Mouse (Mus musculus) neural tube, embryonic 11.5 days (tissue): Measurements from ENCODE around the gene Atp6ap1. TPM values are rescaled to one million over a fixed set of nuclear protein-coding genes. Genes with fewer than 3 reads are reported as not detected.

Experiments
- ATAC-seq: fragments of 200-750 bp; cut with Nextera tagmentation; 2 replicates; pipeline ENCODE4 v1.8.0; 2017; ENCODE audit warnings: moderate number of reproducible peaks, mild to moderate bottlenecking, moderate TSS enrichment, moderate library complexity; ENCODE audit not compliant: insufficient read depth, low FRiP score, low TSS enrichment
- DNase-seq: peaks from one replicate; pipeline ENCODE4 v3.0.0-alpha.2; 2015; ENCODE audit warnings: low spot score
- H3K27ac ChIP-seq: fragments of 300-500 bp; sonication (generic); 2 replicates; pipeline ENCODE4 v1.5.1; 2014; ENCODE audit warnings: low read depth, mild to moderate bottlenecking, low read length
- H3K27me3 ChIP-seq: fragments of 300-500 bp; sonication (generic); 2 replicates; pipeline ENCODE4 v1.6.1; 2014; ENCODE audit warnings: mild to moderate bottlenecking, low read length, mixed read lengths; ENCODE audit not compliant: control insufficient read depth, insufficient read depth
- H3K36me3 ChIP-seq: fragments of 300-500 bp; sonication (generic); 2 replicates; pipeline ENCODE4 v1.6.1; 2014; ENCODE audit warnings: mild to moderate bottlenecking, low read length, moderate library complexity, mixed read lengths; ENCODE audit not compliant: control insufficient read depth, insufficient read depth
- H3K4me1 ChIP-seq: fragments of 300-500 bp; sonication (generic); 2 replicates; pipeline ENCODE4 v1.6.1; 2014; ENCODE audit warnings: low read length, mixed read lengths; ENCODE audit not compliant: control insufficient read depth, insufficient read depth
- H3K4me2 ChIP-seq: fragments of 300-500 bp; sonication (generic); 2 replicates; pipeline ENCODE4 v1.6.1; 2014; ENCODE audit warnings: low read depth, mild to moderate bottlenecking, moderate library complexity
- H3K4me3 ChIP-seq: fragments of 300-500 bp; sonication (generic); 2 replicates; pipeline ENCODE4 v1.5.1; 2014; ENCODE audit warnings: low read depth, low read length
- H3K9ac ChIP-seq: fragments of 300-500 bp; sonication (generic); 2 replicates; pipeline ENCODE4 v1.6.1; 2014; ENCODE audit warnings: mild to moderate bottlenecking, low read length
- H3K9me3 ChIP-seq: fragments of 300-500 bp; sonication (generic); 2 replicates; pipeline ENCODE4 v1.6.1; 2016; ENCODE audit warnings: low read length; ENCODE audit not compliant: control insufficient read depth
- WGBS: fragments of 180-500 bp; shearing (Covaris S2); extraction: QIAGEN DNeasy Blood & Tissue Kit; methylation state at CpG from one replicate; pipeline ENCODE4 v1.1.7; 2014; 5-methylcytosine and 5-hydroxymethylcytosine counted together
- polyA plus RNA-seq: library from polyadenylated mRNA; unstranded; fragments of >200 nt; fragmentation: Nextera tagmentation; extraction: Ambion mirVana; gene quantifications from 2 replicates; pipeline ENCODE4 v1.2.1, GENCODE M21; 2014

The Atp6ap1 gene
- polyA plus RNA-seq, 1 experiment from 2014 or later: 138 TPM

- Histone ChIP-seq H3K4me2 (peak within 1 kb of the TSS; percentile 48), H3K4me3 (peak within 1 kb of the TSS; percentile 55), H3K4me1 (no peaks in the 10 kb centered on the region), H3K9ac (peak within 1 kb of the TSS; percentile 79), H3K36me3 (no peaks in the 10 kb centered on the region), H3K27ac (peak within 1 kb of the TSS; percentile 89), H3K9me3 (no peaks in the 10 kb centered on the region), H3K27me3 (no peaks in the 10 kb centered on the region)
- ATAC-seq (peak; percentile 93), DNase-seq (peak; percentile 90)
- 16% methylated on average over 42 of the region's 42 CpGs for WGBS
These were observed 26.6 kb upstream of the Atp6ap1 start, which contains the start of gene Rpl10 for GRCm38 (mm10) chrX:74270062-74270901. Rpl10 (plus strand) TSS chrX:74270812.

- H3K27me3 ChIP-seq: no peaks in the 10 kb centered on the region
- ATAC-seq: no peak
These were observed 25.9 kb upstream of the Atp6ap1 start for GRCm38 (mm10) chrX:74270902-74271551.

GRCm38 (mm10) chrX:74273422-74274322 is 23.2 kb upstream of the Atp6ap1 start:
- 30% methylated on average over 10 of the region's 10 CpGs for WGBS

More at GRCm38 (mm10) chrX:74270902-74271551, 25.9 kb upstream of the Atp6ap1 start:
- Histone ChIP-seq H3K4me1 (no peaks in the 10 kb centered on the region), H3K36me3 (no peaks in the 10 kb centered on the region), H3K4me3 (peak overlapping the region; percentile 55), H3K9ac (peak overlapping the region; percentile 79), H3K27ac (0 out of 2 replicates have a peak overlapping the region, but pooled peaks have one; percentile 14), H3K9me3 (no peaks in the 10 kb centered on the region), H3K4me2 (peak overlapping the region; percentile 39)
- peak; percentile 35 for DNase-seq
- 18% methylated on average over 27 of the region's 27 CpGs for WGBS

GRCm38 (mm10) chrX:74277916-74278315 is 19.0 kb upstream of the Atp6ap1 start:
- 76% methylated on average over 7 of the region's 8 CpGs for WGBS
- DNase-seq: no peak
- no peak for ATAC-seq

More at GRCm38 (mm10) chrX:74273422-74274322, 23.2 kb upstream of the Atp6ap1 start:
- no peak overlapping the region for H3K4me3 ChIP-seq
- H3K36me3 ChIP-seq: no peaks in the 10 kb centered on the region
- H3K27ac ChIP-seq: no peak overlapping the region
- no peak overlapping the region for H3K4me2 ChIP-seq
- H3K4me1 ChIP-seq: no peaks in the 10 kb centered on the region
- no peaks in the 10 kb centered on the region for H3K27me3 ChIP-seq
- H3K9me3 ChIP-seq: no peaks in the 10 kb centered on the region
- DNase-seq (no peak), ATAC-seq (no peak)
- no peak overlapping the region for H3K9ac ChIP-seq

GRCm38 (mm10) chrX:74281041-74281731 is 15.7 kb upstream of the Atp6ap1 start:
- Histone ChIP-seq H3K9me3 (no peaks in the 10 kb centered on the region), H3K27ac (no peak overlapping the region), H3K9ac (peak overlapping the region; percentile 49), H3K4me3 (peak overlapping the region; percentile 57), H3K4me1 (no peaks in the 10 kb centered on the region; the same call in 1 of the 2 replicates), H3K27me3 (no peaks in the 10 kb centered on the region), H3K36me3 (no peaks in the 10 kb centered on the region), H3K4me2 (peak overlapping the region; percentile 65)
- DNase-seq (no peak), ATAC-seq (no peak)
- WGBS: 10% methylated on average over 13 of the region's 14 CpGs

More at GRCm38 (mm10) chrX:74277916-74278315, 19.0 kb upstream of the Atp6ap1 start:
- no peaks in the 10 kb centered on the region for H3K4me1 ChIP-seq
- no peak overlapping the region for H3K4me3 ChIP-seq
- H3K27ac ChIP-seq: no peak overlapping the region
- no peak overlapping the region for H3K4me2 ChIP-seq
- no peaks in the 10 kb centered on the region for H3K36me3 ChIP-seq
- H3K27me3 ChIP-seq: no peaks in the 10 kb centered on the region
- H3K9me3 ChIP-seq: no peaks in the 10 kb centered on the region
- no peak overlapping the region for H3K9ac ChIP-seq

- H3K4me2 ChIP-seq: peak within 1 kb of the TSS; percentile 65
- H3K36me3 ChIP-seq: no peaks in the 10 kb centered on the region
- peak within 1 kb of the TSS; percentile 57 for H3K4me3 ChIP-seq
- ATAC-seq (peak; percentile 66), DNase-seq (peak; percentile 56)
- H3K27me3 ChIP-seq: no peaks in the 10 kb centered on the region
- 0 out of 2 replicates have a peak within 1 kb of the TSS, but pooled peaks have one; percentile 3 for H3K27ac ChIP-seq
- WGBS: 13% methylated on average over 16 of the region's 16 CpGs
- no peaks in the 10 kb centered on the region for H3K9me3 ChIP-seq
- peak within 1 kb of the TSS; percentile 71 for H3K9ac ChIP-seq
- H3K4me1 ChIP-seq: no peaks in the 10 kb centered on the region; the same call in 1 of the 2 replicates
These were observed 15.0 kb upstream of the Atp6ap1 start, which contains the start of the genes Taz and Dnase1l1 for GRCm38 (mm10) chrX:74281732-74282394. Taz (plus strand) TSS chrX:74281912. Dnase1l1 (minus strand) TSS chrX:74282337.

- Histone ChIP-seq H3K27ac (0 out of 2 replicates have a peak overlapping the region, but pooled peaks have one; percentile 3), H3K4me1 (no peaks in the 10 kb centered on the region; the same call in 1 of the 2 replicates), H3K4me3 (peak overlapping the region; percentile 57), H3K36me3 (no peaks in the 10 kb centered on the region), H3K4me2 (peak overlapping the region; percentile 65), H3K27me3 (no peaks in the 10 kb centered on the region), H3K9ac (peak overlapping the region; percentile 71), H3K9me3 (no peaks in the 10 kb centered on the region)
- DNase-seq: peak; percentile 80
- ATAC-seq: peak; percentile 72
- 17% methylated on average over 39 of the region's 39 CpGs for WGBS
These were observed 14.4 kb upstream of the Atp6ap1 start for GRCm38 (mm10) chrX:74282395-74283091.
